Mouse (Mus musculus) small intestine, adult 2 months (tissue): Measurements from ENCODE around the gene Nxph4. TPM values are rescaled to one million over a fixed set of nuclear protein-coding genes. Genes with fewer than 3 reads are reported as not detected.

Experiments
- H3K27ac ChIP-seq: fragments of 200-500 bp; 2 replicates; pipeline ENCODE4 v1.5.1; 2012; ENCODE audit warnings: low read depth, low read length, control low read depth, inconsistent platforms; ENCODE audit not compliant: insufficient read depth
- H3K27me3 ChIP-seq: fragments of 200-500 bp; 2 replicates; pipeline ENCODE4 v1.6.1; 2012; ENCODE audit warnings: mild to moderate bottlenecking, moderate library complexity, low read length, inconsistent platforms; ENCODE audit not compliant: control insufficient read depth, insufficient read depth
- H3K36me3 ChIP-seq: fragments of 200-500 bp; 2 replicates; pipeline ENCODE4 v1.6.1; 2012; ENCODE audit warnings: mild to moderate bottlenecking, low read length, control low read depth, inconsistent platforms; ENCODE audit not compliant: control insufficient read depth, insufficient read depth
- H3K4me1 ChIP-seq: fragments of 200-500 bp; 2 replicates; pipeline ENCODE4 v1.6.1; 2012; ENCODE audit warnings: low read length, inconsistent platforms, mixed read lengths; ENCODE audit not compliant: control insufficient read depth, insufficient read depth, insufficient read length
- H3K4me3 ChIP-seq: fragments of 200-500 bp; 2 replicates; pipeline ENCODE4 v1.5.1; 2012; ENCODE audit warnings: low read depth, mild to moderate bottlenecking, control low read depth, inconsistent platforms, low read length, moderate library complexity
- CTCF ChIP-seq: fragments of 200-500 bp; IDR thresholded peaks from 2 replicates; pipeline ENCODE4 v1.5.1; 2012; ENCODE audit warnings: low read depth, mild to moderate bottlenecking, control low read depth, inconsistent platforms, low read length, moderate library complexity, mixed read lengths; ENCODE audit not compliant: insufficient replicate concordance, insufficient read length; ENCODE audit errors: extremely low read depth
- POLR2A ChIP-seq: fragments of 200-500 bp; IDR thresholded peaks from 2 replicates; pipeline ENCODE4 v1.6.1; 2012; ENCODE audit warnings: low read depth, mild to moderate bottlenecking, control low read depth, inconsistent platforms, low read length, moderate library complexity
- WGBS: fragments of 180-500 bp; shearing (Covaris S2); methylation state at CpG from one replicate; pipeline ENCODE4 v1.1.7; 2018; 5-methylcytosine and 5-hydroxymethylcytosine counted together
- polyA plus RNA-seq: library from polyadenylated mRNA; depleted of rRNA; stranded (reverse); fragments of >200 nt; gene quantifications from 2 replicates; pipeline ENCODE4 v1.2.3, GENCODE M21; 2012

Gene Nxph4
- polyA plus RNA-seq, 1 experiment, result 0.41 TPM

DNA sequence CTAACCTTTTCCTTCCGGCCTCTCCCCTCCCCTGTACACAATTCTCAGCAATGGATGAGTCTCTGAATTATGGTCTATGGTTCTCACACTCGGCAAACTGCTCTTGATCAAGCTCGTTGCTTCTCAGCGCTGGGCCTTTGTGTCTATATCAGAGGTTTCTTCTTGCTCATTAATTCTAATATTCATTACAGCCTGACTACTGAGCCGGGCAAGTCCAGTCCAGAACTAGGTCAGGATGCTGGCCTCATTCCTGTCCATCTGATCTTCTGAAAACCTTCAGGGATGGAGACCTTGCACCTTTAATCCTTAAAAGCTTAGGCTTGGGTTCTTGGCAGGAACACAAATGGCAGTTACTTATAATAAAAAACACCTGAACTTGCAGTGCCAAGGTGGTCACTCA lies 34.8 kb downstream of the Nxph4 start:
- H3K36me3 ChIP-seq, result peaks cover 45% of the 10 kb centered on the region

DNA sequence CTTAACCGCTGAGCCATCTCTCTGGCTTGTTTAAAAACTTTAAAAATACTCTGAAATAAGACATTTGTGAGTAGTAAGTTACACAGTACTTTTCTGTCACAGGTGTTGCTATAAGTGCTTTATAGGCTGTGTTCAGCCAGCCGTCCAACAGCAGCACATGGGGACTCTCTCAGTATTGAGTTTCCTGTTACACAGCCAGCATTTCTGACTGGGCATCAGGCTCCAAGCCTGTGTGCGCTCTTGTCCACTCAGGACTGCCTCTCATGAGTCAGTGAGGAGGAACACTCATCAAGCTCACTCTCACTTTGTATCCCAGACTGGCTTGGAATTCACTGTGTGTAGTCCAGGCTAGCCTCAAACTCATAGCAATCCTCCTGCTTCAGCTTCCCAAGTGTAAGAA lies 38.2 kb downstream of the Nxph4 start:
- TF ChIP-seq CTCF (no peak), POLR2A (no peak)
- H3K4me3 ChIP-seq, result no peak overlapping the region
- H3K4me1 ChIP-seq, result no peaks in the 10 kb centered on the region
- H3K36me3 ChIP-seq, result peaks cover 65% of the 10 kb centered on the region
- no peak overlapping the region for H3K27ac ChIP-seq
- no peaks in the 10 kb centered on the region for H3K27me3 ChIP-seq
- WGBS, result 98% methylated on average over 3 of the region's 3 CpGs

More for the DNA sequence above, 34.8 kb downstream of the Nxph4 start:
- H3K27ac ChIP-seq, result no peak overlapping the region
- H3K4me3 ChIP-seq, result no peak overlapping the region
- no peaks in the 10 kb centered on the region for H3K4me1 ChIP-seq
- H3K27me3 ChIP-seq, result no peaks in the 10 kb centered on the region
- WGBS, result 87% methylated on average over 5 of the region's 5 CpGs
- TF ChIP-seq CTCF (no peak), POLR2A (no peak)

DNA sequence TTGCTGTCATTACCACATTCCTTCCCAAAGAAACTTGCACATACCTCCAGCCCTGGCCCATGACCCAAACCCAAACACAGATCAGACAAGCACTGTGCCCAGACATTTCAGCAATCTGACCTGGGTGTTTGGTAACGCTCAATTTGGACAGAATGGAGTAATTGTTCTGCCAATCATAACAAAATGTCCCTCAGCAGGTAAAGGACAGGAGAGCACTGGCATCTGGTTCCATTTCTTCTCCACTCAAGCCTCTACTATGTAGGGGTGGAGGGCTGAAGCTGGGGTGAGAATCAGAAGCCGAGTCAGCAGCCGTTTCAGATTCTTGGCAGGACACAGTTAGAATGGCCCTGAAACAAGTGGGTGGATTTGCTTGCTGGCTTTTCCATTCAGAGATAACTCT lies 42.2 kb downstream of the Nxph4 start:
- Histone ChIP-seq H3K36me3 (peaks cover 65% of the 10 kb centered on the region), H3K27me3 (no peaks in the 10 kb centered on the region), H3K4me1 (no peaks in the 10 kb centered on the region), H3K27ac (no peak overlapping the region), H3K4me3 (no peak overlapping the region)
- TF ChIP-seq CTCF, result no peak
- no peak for TF ChIP-seq POLR2A
- WGBS, result 88% methylated on average over 3 of the region's 3 CpGs

DNA sequence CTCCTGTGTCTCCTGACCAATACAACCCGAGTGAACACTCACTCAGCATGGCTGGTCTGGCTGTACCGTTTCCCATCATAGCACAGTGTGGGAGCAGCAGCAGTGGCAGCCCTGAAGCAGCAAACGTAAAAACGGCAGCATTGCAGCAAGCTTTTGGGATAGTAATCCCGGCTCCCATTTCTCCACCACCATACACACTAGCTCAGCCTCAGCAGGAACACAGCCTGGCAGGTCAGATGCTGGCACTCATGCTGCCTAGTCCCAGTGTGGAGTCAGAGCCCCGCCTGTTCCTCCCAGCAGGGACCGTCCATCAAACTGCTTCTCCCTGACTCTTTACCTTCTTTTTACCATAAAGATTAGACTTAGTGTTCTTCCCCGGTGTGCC lies 43.2 kb downstream of the Nxph4 start:
- H3K36me3 ChIP-seq, result peaks cover 60% of the 10 kb centered on the region
- 83% methylated on average over 8 of the region's 8 CpGs for WGBS
- no peaks in the 10 kb centered on the region for H3K27me3 ChIP-seq

DNA sequence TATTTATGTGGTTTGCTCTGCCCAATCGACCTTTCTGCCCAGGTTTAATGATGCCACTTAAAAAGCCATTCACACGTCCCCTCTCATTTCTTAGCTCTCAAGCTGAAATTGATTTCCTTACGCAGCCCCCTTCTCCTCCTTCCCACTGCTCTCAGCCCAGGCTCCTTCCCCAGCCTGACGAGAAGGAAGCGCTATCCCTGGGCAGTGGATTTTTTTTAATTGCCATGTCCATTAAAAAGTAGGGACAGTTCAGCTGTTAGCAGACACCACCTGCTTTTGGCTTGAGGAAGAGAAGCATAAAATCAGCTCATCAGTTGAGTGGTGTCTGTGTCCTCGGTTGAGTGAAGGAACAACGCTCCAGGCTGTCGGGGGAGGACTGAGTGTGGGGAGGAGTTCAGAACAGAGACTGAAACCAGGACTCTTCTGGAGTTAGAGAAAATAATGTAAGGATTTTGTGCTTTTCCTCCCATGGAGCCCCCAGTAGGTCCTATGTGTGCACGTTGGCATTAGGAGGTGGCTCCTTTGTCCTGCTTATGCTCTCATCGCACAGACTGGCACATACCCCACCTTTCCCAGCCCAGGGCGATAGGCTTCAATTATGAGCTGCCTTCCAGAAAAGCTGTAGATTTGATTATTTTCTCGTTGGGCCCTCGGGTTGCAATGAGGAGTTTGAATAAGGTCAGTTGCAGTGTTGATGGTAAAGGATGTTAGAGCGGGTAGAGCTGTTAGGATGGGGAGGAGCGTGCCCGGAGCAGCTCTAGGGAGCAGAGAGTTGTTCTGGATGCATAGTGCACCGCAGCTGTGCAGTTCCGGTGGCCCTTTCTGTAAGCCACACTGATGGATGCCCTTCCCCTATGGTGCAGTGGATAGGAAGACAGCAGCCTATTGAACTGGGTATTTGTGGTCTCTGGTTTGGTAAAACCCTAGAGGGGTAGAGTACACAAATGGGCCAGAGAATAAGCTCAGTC lies 43.9 kb downstream of the Nxph4 start:
- Histone ChIP-seq H3K36me3 (peaks cover 61% of the 10 kb centered on the region), H3K4me1 (no peaks in the 10 kb centered on the region), H3K4me3 (no peak overlapping the region), H3K27ac (no peak overlapping the region), H3K27me3 (no peaks in the 10 kb centered on the region)
- TF ChIP-seq POLR2A, result no peak
- no peak for TF ChIP-seq CTCF
- whole genome bisulfite sequencing, result 91% methylated on average over 18 of the region's 18 CpGs

More for the DNA sequence above, 43.2 kb downstream of the Nxph4 start:
- H3K4me1 ChIP-seq, result no peaks in the 10 kb centered on the region
- no peak overlapping the region for H3K4me3 ChIP-seq
- TF ChIP-seq CTCF, result no peak
- no peak overlapping the region for H3K27ac ChIP-seq

DNA sequence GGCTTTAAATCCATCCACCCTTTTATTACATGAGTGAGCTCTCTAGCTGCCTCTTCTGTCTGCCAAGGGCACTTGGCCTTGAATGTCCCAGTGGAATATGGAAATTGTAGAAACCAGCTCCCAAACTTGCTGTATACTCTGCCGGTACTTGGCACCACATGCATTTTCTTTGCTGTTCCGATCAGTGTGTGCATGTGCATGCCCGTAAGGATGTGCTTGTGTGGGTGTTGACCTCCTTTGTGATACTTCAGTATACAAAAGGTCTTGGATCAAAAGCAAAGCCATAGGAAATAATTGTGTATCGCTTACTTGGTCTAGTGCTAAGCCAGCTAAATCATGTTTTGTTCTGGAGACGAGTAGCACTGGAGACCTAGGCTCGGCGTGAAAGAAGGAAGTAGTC lies 45.5 kb downstream of the Nxph4 start:
- Histone ChIP-seq H3K27ac (no peak overlapping the region), H3K27me3 (no peaks in the 10 kb centered on the region), H3K36me3 (peaks cover 61% of the 10 kb centered on the region), H3K4me3 (no peak overlapping the region), H3K4me1 (no peaks in the 10 kb centered on the region)
- TF ChIP-seq CTCF (no peak), POLR2A (no peak)
- WGBS, result 91% methylated on average over 7 of the region's 7 CpGs

DNA sequence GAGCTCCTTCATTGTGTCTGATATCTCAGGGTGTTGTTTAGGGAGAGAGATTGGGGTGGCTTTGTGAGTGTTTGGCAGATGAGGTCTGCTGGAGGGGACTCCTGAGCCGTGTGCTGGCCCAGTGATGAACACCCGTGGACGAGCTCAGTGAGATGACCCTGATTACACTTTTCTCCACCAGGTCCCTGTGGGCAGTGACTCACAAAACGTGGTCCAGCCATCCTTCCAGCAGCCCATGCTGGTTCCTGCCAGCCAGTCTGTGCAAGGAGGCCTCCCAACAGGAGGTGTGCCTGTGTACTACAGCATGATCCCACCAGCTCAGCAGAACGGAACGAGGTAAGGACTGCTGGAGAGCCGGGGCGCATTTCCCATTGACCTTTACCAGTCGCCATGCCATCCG lies 49.1 kb downstream of the Nxph4 start:
- 88% methylated on average over 10 of the region's 10 CpGs for WGBS
- Histone ChIP-seq H3K4me1 (no peaks in the 10 kb centered on the region), H3K27me3 (no peaks in the 10 kb centered on the region), H3K4me3 (no peak overlapping the region), H3K27ac (no peak overlapping the region), H3K36me3 (peaks cover 42% of the 10 kb centered on the region)
- no peak for TF ChIP-seq POLR2A
- TF ChIP-seq CTCF, result no peak
